Mouse (Mus musculus): Measurements from ENCODE around the gene Rps6. TPM values are rescaled to one million over a fixed set of nuclear protein-coding genes. Genes with fewer than 3 reads are reported as not detected.
A peak's percentile ranks its signal among the peaks of the same experiment; 100 is the strongest.

Gene Rps6
- total and polyA plus RNA-seq, 3 experiments = 325 to 601 (median 491) TPM

GRCm38 (mm10) chr4:86814850-86815249 lies 42.4 kb downstream of the Rps6 start:
- no peaks in the 10 kb centered on the region for H3K79me2 ChIP-seq (replicated peaks; ENCODE audit: control insufficient read depth, insufficient read depth, low read length)
- no peak for TF ChIP-seq POLR2A (IDR thresholded peaks at IDR 0.05; ENCODE audit: insufficient read depth, low read depth, low read length)
- TF ChIP-seq CTCF (IDR thresholded peaks at IDR 0.05) = no peak
- no peak for TF ChIP-seq EP300 (IDR thresholded peaks at IDR 0.05; ENCODE audit: insufficient read depth, low read depth, low read length)
- 92% methylated on average over 3 of the region's 3 CpGs for WGBS
- H3K9ac ChIP-seq (ENCODE audit: low read depth, low read length) = no peak overlapping the region
- intact Hi-C loops (cut with DNase I) = no loop called here
- DNase-seq = no peak
- H3K27me3 ChIP-seq (ENCODE audit: control insufficient read depth, insufficient read depth, low read length) = no peaks in the 10 kb centered on the region
- H3K36me3 ChIP-seq (ENCODE audit: control insufficient read depth, insufficient read depth, low read length) = no peaks in the 10 kb centered on the region
- H3K27ac ChIP-seq = no peak overlapping the region
- no peak overlapping the region for H3K4me3 ChIP-seq
- no peaks in the 10 kb centered on the region for H3K4me1 ChIP-seq (ENCODE audit: control insufficient read depth, insufficient read depth, low read length)

DNA sequence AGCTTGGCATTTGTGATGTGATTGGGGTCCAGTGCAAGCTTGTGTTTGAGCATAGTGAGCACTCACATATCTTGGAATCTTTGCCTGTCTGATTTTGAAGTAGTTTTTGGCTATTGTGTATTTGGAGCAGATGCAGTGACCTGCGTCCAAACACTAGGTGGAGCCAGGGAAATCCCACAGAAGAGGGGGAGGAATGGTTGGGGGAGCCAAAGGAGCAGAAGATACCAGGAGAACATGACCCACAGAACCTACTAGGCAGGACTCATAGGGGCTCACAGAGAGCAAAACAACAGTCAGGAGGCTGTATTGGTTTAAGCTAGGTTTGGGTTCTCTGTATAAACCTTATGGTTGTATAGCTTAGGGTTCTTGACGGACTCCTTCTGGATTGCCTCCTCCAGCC lies 46.6 kb downstream of the Rps6 start:
- H3K4me1 ChIP-seq (ENCODE audit: control insufficient read depth, insufficient read depth, low read length) = no peaks in the 10 kb centered on the region
- 58% methylated on average over 2 of the region's 2 CpGs for WGBS
- no peaks in the 10 kb centered on the region for H3K27me3 ChIP-seq (ENCODE audit: control insufficient read depth, insufficient read depth, low read length)
- no peak overlapping the region for H3K27ac ChIP-seq
- intact Hi-C loops (cut with DNase I) = no loop called here
- H3K9ac ChIP-seq (ENCODE audit: low read depth, low read length) = no peak overlapping the region
- H3K79me2 ChIP-seq (replicated peaks; ENCODE audit: control insufficient read depth, insufficient read depth, low read length) = no peaks in the 10 kb centered on the region
- no peak for DNase-seq
- H3K36me3 ChIP-seq (ENCODE audit: control insufficient read depth, insufficient read depth, low read length) = peaks cover 2% of the 10 kb centered on the region; the same call in 1 of the 2 replicates
- no peak overlapping the region for H3K4me3 ChIP-seq
- peak; percentile 66 for TF ChIP-seq CTCF (IDR thresholded peaks at IDR 0.05)
- TF ChIP-seq POLR2A (IDR thresholded peaks at IDR 0.05; ENCODE audit: insufficient read depth, low read depth, low read length) = no peak
- no peak for TF ChIP-seq EP300 (IDR thresholded peaks at IDR 0.05; ENCODE audit: insufficient read depth, low read depth, low read length)

Other genes with a start within 250 kb of the Rps6 start
- gene Haus6, start 245.4 kb downstream of the Rps6 start, total RNA-seq (2021) = 1 to 10 TPM; 4.7 to 5.5 TPM
- gene Haus6, start 245.4 kb downstream of the Rps6 start, polyA plus RNA-seq (2012; rRNA removed) = 1.3 and 1.8 TPM in 2 replicates
- gene Plin2, start 187.4 kb downstream of the Rps6 start, total RNA-seq (2021) = 100 to 1,000 TPM; 115 to 120 TPM
- gene Plin2, start 187.4 kb downstream of the Rps6 start, polyA plus RNA-seq (2012; rRNA removed) = 89.4 and 117 TPM in 2 replicates
- 10 to 100 TPM; 36.0 to 36.3 TPM for gene Dennd4c, start 108.9 kb downstream of the Rps6 start, total RNA-seq (2021)
- gene Dennd4c, start 108.9 kb downstream of the Rps6 start, polyA plus RNA-seq (2012; rRNA removed) = 7.1 and 12.4 TPM in 2 replicates
- gene Acer2, start 17.0 kb upstream of the Rps6 start, total RNA-seq (2021) = 10 to 100 TPM; 16.4 to 17.9 TPM
- 25.6 and 32.7 TPM in 2 replicates for gene Acer2, start 17.0 kb upstream of the Rps6 start, polyA plus RNA-seq (2012; rRNA removed)